Mouse (Mus musculus) heart, postnatal 0 days (tissue): ENCODE data around the gene Ube2e1. TPM values are rescaled to one million over a fixed set of nuclear protein-coding genes. Genes with fewer than 3 reads are reported as not detected.

Experiments used
- ATAC-seq: fragments of 200-750 bp; cut with Nextera tagmentation; 2 replicates; pipeline ENCODE4 v1.8.0; 2017; ENCODE audit warnings: low read depth, moderate number of reproducible peaks, moderate library complexity; ENCODE audit not compliant: insufficient read depth
- DNase-seq: peaks from one replicate; pipeline ENCODE4 v3.0.0-alpha.2; 2016; ENCODE audit warnings: low spot score
- H3K27ac ChIP-seq: fragments of 300-500 bp; sonication (generic); 2 replicates; pipeline ENCODE4 v1.5.1; 2014; ENCODE audit warnings: low read depth, mild to moderate bottlenecking
- H3K27me3 ChIP-seq: fragments of 300-500 bp; sonication (generic); 2 replicates; pipeline ENCODE4 v1.6.1; 2014; ENCODE audit warnings: low read length, mixed read lengths; ENCODE audit not compliant: control insufficient read depth, insufficient read depth
- H3K36me3 ChIP-seq: fragments of 300-500 bp; sonication (generic); replicated peaks from 2 replicates; pipeline ENCODE4 v1.6.1; 2014; ENCODE audit warnings: low read length, mixed read lengths; ENCODE audit not compliant: control insufficient read depth, insufficient read depth
- H3K4me1 ChIP-seq: fragments of 300-500 bp; sonication (generic); 2 replicates; pipeline ENCODE4 v1.6.1; 2014; ENCODE audit warnings: antibody characterized with exemption; ENCODE audit not compliant: control insufficient read depth, insufficient read depth
- H3K4me2 ChIP-seq: fragments of 300-500 bp; sonication (generic); 2 replicates; pipeline ENCODE4 v1.6.1; 2014; ENCODE audit warnings: low read depth, mild to moderate bottlenecking, low read length, moderate library complexity
- H3K4me3 ChIP-seq: fragments of 300-500 bp; sonication (generic); 2 replicates; pipeline ENCODE4 v1.5.1; 2014; ENCODE audit warnings: low read depth, low read length
- H3K9ac ChIP-seq: fragments of 300-500 bp; sonication (generic); replicated peaks from 2 replicates; pipeline ENCODE4 v1.6.1; 2014; ENCODE audit warnings: low read depth, low read length, mixed read lengths
- H3K9me3 ChIP-seq: fragments of 300-500 bp; sonication (generic); replicated peaks from 2 replicates; pipeline ENCODE4 v1.6.1; 2016; ENCODE audit warnings: low read length; ENCODE audit not compliant: control insufficient read depth
- CTCF ChIP-seq: IDR thresholded peaks from 2 replicates; pipeline ENCODE4 v1.5.1; 2016; ENCODE audit warnings: antibody characterized with exemption, control low read depth, low read depth
- EP300 ChIP-seq: IDR thresholded peaks from 2 replicates; pipeline ENCODE4 v1.6.1; 2016; ENCODE audit warnings: antibody characterized with exemption, low read depth
- WGBS: fragments of 180-500 bp; shearing (Covaris S2); extraction: QIAGEN DNeasy Blood & Tissue Kit; methylation state at CpG from one replicate; pipeline ENCODE4 v1.1.7; 2014; 5-methylcytosine and 5-hydroxymethylcytosine counted together
- polyA plus RNA-seq: library from polyadenylated mRNA; unstranded; fragments of >200 nt; fragmentation: Nextera tagmentation; extraction: Ambion mirVana; gene quantifications from 2 replicates; pipeline ENCODE4 v1.2.1, GENCODE M21; 2015
- total RNA-seq: library from RNA; depleted of rRNA; stranded (reverse); fragments of >200 nt; gene quantifications from 2 replicates; pipeline ENCODE4 v1.2.3, GENCODE M21; 2014; ENCODE audit warnings: low replicate concordance

Ube2e1 gene
- total and polyA plus RNA-seq, 2 experiments from 2014 or later = 12.9 to 47.3 TPM

- TF ChIP-seq CTCF (no peak), EP300 (no peak)
- H3K4me1 ChIP-seq = peaks cover 5% of the 10 kb centered on the region; the same call in 1 of the 2 replicates
- no peak overlapping the region for H3K9ac ChIP-seq
- H3K9me3 ChIP-seq = no peaks in the 10 kb centered on the region
- H3K36me3 ChIP-seq = no peaks in the 10 kb centered on the region
- H3K4me2 ChIP-seq = no peak overlapping the region
- no peak overlapping the region for H3K4me3 ChIP-seq
- H3K27ac ChIP-seq = no peak overlapping the region
- ATAC-seq (no peak), DNase-seq (no peak)
- H3K27me3 ChIP-seq = no peaks in the 10 kb centered on the region
- WGBS = 77% methylated on average over 2 of the region's 2 CpGs
Observed at GRCm38 (mm10) chr14:18342749-18343148, 11.1 kb upstream of the Ube2e1 start.

DNA sequence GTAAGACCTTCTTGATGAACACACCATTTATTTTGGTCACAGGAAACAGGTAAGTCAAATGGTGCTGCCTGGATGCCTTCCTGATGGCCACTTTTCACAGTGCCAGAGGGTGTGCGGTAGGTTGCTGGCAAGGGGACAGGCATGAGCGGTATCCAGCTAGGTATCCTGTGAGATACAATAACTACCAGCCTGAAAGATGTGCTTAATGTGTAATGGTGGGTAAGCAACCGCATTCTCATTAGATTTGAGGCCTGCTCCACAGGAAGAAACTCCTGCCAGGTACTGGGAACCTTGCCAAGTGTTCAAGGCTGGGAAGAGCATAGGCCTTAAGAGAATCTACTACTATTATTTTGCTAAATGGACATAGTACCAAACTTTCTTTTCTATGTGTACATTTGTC is 9.4 kb upstream of the Ube2e1 start:
- Histone ChIP-seq H3K27ac (no peak overlapping the region), H3K36me3 (no peaks in the 10 kb centered on the region)
- WGBS = 72% methylated on average over 3 of the region's 3 CpGs

GRCm38 (mm10) chr14:18336106-18336505 is 4.4 kb upstream of the Ube2e1 start:
- DNase-seq (no peak), ATAC-seq (no peak)
- H3K36me3 ChIP-seq = no peaks in the 10 kb centered on the region
- H3K4me1 ChIP-seq = no peaks in the 10 kb centered on the region
- no peaks in the 10 kb centered on the region for H3K9me3 ChIP-seq
- H3K4me2 ChIP-seq = no peak overlapping the region
- no peak overlapping the region for H3K27ac ChIP-seq
- H3K27me3 ChIP-seq = no peaks in the 10 kb centered on the region
- TF ChIP-seq EP300 (no peak), CTCF (no peak)
- no peak overlapping the region for H3K4me3 ChIP-seq
- H3K9ac ChIP-seq = no peak overlapping the region

More for the DNA sequence above, 9.4 kb upstream of the Ube2e1 start:
- ATAC-seq (no peak), DNase-seq (no peak)
- Histone ChIP-seq H3K4me2 (no peak overlapping the region), H3K4me1 (peaks cover 5% of the 10 kb centered on the region; the same call in 1 of the 2 replicates), H3K9me3 (no peaks in the 10 kb centered on the region), H3K27me3 (no peaks in the 10 kb centered on the region), H3K4me3 (no peak overlapping the region), H3K9ac (no peak overlapping the region)
- no peak for TF ChIP-seq EP300
- TF ChIP-seq CTCF = no peak

DNA sequence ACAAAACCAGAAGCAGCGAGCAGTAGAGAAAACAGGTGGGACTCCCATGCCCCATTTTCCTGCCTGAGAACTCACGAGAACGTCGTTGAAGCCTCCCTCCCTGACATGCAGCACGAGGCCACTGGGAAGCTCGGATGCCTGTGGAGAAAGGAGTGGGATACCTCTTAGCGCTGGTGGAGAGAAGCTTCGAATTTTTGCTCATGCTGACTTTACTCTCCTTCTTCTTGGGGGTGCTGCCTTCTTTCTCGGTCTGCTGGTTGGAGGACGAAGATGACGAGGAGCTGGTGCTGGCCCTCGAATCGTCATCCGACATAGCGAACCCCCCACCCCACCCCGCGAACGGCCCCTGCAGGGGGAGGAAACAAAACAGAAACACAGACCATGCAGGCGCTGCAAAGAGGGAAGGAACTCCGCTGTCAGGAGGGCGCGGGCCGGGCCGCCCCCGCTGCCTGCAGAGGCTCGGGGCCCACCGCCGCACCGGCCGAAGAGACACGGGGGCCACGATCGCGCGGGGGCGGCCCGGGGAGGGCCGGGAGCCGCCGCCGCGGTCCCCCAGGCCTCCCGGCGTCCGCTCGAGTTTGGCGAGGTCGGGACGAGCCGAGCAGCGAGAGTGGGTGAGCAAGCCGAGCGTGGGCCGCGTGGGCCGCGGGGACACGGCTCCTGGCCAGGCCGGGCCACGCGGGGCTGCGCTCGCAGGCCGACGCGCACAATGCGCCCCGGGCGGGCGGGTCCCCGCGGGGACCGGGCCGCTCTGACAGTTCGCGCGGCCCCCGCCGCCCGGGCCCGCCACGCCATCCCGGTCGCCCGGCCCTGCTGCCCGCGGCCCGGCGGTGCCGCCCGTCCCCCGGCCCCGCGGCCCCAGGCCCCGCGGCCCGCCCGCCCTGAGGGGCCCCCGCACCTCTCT is 618 bp downstream of the Ube2e1 start:
- no peaks in the 10 kb centered on the region for H3K27me3 ChIP-seq
- DNase-seq (no peak), ATAC-seq (peak; percentile 54)
- peak overlapping the region; percentile 97 for H3K4me2 ChIP-seq
- no peaks in the 10 kb centered on the region for H3K9me3 ChIP-seq
- H3K9ac ChIP-seq = peak overlapping the region; percentile 96
- H3K27ac ChIP-seq = peak overlapping the region; percentile 77
- H3K4me1 ChIP-seq = peaks cover 6% of the 10 kb centered on the region
- TF ChIP-seq EP300 = no peak
- no peak for TF ChIP-seq CTCF
- H3K4me3 ChIP-seq = peak overlapping the region; percentile 85
- H3K36me3 ChIP-seq = no peaks in the 10 kb centered on the region; the same call in 1 of the 2 replicates
- WGBS = under 1% methylated on average over 76 of the region's 99 CpGs

DNA sequence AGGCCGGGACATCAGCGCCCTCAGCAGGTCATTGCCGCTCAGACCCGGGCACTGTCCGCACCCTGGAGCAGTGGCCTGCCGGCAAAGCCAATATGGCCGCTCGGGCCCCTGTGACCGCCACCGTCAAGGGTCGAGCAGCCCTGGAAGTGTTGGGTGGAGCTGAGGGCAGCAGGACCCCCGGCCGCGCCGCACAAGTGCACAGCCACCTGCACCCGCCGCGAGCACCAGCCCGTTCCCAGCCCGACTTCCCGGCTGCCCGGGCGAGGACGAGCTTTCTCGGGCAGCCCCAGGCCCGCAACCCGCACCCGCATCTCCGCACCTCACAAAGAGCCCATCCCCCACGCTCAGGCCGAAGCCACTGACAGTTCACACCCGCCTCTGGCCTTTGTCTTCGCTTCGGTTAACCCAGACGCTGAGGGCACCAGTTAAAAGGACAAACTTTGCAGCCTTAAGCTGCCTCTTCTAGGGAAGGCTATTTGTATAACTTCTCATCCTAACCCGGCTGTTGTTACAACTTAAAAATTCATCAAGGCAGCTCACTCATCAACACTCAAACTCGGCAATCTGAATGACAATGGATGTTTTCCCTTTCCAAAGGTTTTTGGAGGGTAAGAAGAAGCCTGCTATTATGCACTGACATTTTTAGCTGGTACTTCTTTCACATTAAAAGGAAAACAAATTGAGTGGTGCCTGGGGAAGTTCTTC is 4.5 kb downstream of the Ube2e1 start:
- Histone ChIP-seq H3K27ac (no peak overlapping the region), H3K4me1 (peaks cover 6% of the 10 kb centered on the region), H3K9me3 (no peaks in the 10 kb centered on the region), H3K27me3 (no peaks in the 10 kb centered on the region), H3K4me3 (peak overlapping the region; percentile 61), H3K4me2 (peak overlapping the region; percentile 83), H3K36me3 (no peaks in the 10 kb centered on the region; the same call in 1 of the 2 replicates), H3K9ac (peak overlapping the region; percentile 68)
- peak; percentile 45 for ATAC-seq
- DNase-seq = no peak
- 7% methylated on average over 37 of the region's 37 CpGs for WGBS
- TF ChIP-seq CTCF (0 out of 2 replicates have a peak, but pooled peaks have one; percentile 21), EP300 (no peak)
